Mouse (Mus musculus) spleen, adult 2 months (tissue): ENCODE measurements around the gene Hist2h2be. TPM values are rescaled to one million over a fixed set of nuclear protein-coding genes. Genes with fewer than 3 reads are reported as not detected.
A peak's percentile ranks its signal among the peaks of the same experiment; 100 is the strongest.
"Not testable (repeated sequence)": the region's sequence is repeated elsewhere in the genome, so short reads cannot be mapped to it uniquely, and the experiment has no call there.

Experiments used
- DNase-seq, 2 experiments: peaks; one replicate each; pipeline versions ENCODE4 v3.0.0 to v3.0.0-alpha.2; 2012 to 2021; ENCODE audit warnings: low spot score in 2 of 2, low read depth in 1 of 2
- H3K27ac ChIP-seq: fragments of 200-500 bp; 2 replicates; pipeline ENCODE4 v1.5.1; 2012; ENCODE audit warnings: low read length, inconsistent platforms; ENCODE audit not compliant: insufficient read depth
- H3K27me3 ChIP-seq: fragments of 200-500 bp; 2 replicates; pipeline ENCODE4 v1.6.1; 2012; ENCODE audit warnings: mild to moderate bottlenecking, moderate library complexity, low read length, inconsistent platforms; ENCODE audit not compliant: control insufficient read depth, insufficient read depth
- H3K36me3 ChIP-seq: fragments of 200-500 bp; 2 replicates; pipeline ENCODE4 v1.6.1; 2012; ENCODE audit warnings: mild to moderate bottlenecking, low read length, inconsistent platforms; ENCODE audit not compliant: control insufficient read depth, insufficient read depth
- H3K4me1 ChIP-seq: fragments of 200-500 bp; 2 replicates; pipeline ENCODE4 v1.6.1; 2011; ENCODE audit warnings: inconsistent platforms; ENCODE audit not compliant: control insufficient read depth, insufficient read depth, insufficient read length
- H3K4me3 ChIP-seq: fragments of 200-500 bp; 2 replicates; pipeline ENCODE4 v1.5.1; 2011; ENCODE audit warnings: mild to moderate bottlenecking, inconsistent platforms; ENCODE audit not compliant: insufficient read depth, insufficient read length; ENCODE audit errors: extremely low read depth
- CTCF ChIP-seq: fragments of 200-500 bp; IDR thresholded peaks from 2 replicates; pipeline ENCODE4 v1.5.1; 2011; ENCODE audit warnings: mild to moderate bottlenecking, inconsistent platforms; ENCODE audit not compliant: insufficient read depth, insufficient read length, insufficient replicate concordance; ENCODE audit errors: extremely low read depth
- POLR2A ChIP-seq: fragments of 200-500 bp; IDR thresholded peaks from 2 replicates; pipeline ENCODE4 v1.6.1; 2011; ENCODE audit warnings: low read depth, low read length, inconsistent platforms
- WGBS: fragments of 180-500 bp; shearing (Covaris S2); methylation state at CpG from one replicate; pipeline ENCODE4 v1.1.7; 2018; 5-methylcytosine and 5-hydroxymethylcytosine counted together
- polyA plus RNA-seq: library from polyadenylated mRNA; depleted of rRNA; stranded (reverse); fragments of >200 nt; gene quantifications from 2 replicates; pipeline ENCODE4 v1.2.3, GENCODE M21; 2012; rRNA removed

The Hist2h2be gene
- polyA plus RNA-seq, 1 experiment, result 3.3 TPM

DNA sequence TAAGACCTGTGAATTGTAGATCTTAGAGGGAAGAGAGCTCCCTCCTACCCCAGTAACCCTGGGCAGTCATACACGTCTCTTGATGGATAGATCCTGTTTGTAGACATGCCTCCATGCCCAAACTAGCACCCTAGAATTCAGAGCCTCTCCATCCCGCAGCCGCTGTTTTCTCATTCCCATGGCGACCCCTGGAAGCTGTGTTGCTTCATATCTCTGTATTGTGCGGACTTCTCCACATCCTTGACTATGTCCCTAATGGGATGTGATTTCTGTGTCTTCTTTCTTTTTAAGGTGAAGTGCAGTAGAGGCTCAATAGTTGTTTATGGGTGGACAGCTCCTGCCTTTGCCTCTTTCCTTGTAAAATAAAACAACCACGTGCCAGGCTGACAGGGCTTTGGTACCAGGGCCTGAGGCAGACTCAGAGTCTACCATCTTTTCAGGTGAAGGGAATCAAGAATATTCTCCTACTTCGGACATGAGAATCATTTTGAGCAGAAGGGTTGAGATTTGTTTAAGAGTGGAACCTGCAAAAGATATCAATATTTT is 43.6 kb downstream of the Hist2h2be start:
- 66% methylated on average over 7 of the region's 7 CpGs for WGBS
- Histone ChIP-seq H3K27me3 (no peaks in the 10 kb centered on the region), H3K36me3 (no peaks in the 10 kb centered on the region), H3K27ac (peak overlapping the region; percentile 100), H3K4me1 (peaks cover 7% of the 10 kb centered on the region; the same call in 1 of the 2 replicates), H3K4me3 (no peak overlapping the region)
- TF ChIP-seq POLR2A, result no peak
- TF ChIP-seq CTCF, result no peak
- DNase-seq, result no peak

DNA sequence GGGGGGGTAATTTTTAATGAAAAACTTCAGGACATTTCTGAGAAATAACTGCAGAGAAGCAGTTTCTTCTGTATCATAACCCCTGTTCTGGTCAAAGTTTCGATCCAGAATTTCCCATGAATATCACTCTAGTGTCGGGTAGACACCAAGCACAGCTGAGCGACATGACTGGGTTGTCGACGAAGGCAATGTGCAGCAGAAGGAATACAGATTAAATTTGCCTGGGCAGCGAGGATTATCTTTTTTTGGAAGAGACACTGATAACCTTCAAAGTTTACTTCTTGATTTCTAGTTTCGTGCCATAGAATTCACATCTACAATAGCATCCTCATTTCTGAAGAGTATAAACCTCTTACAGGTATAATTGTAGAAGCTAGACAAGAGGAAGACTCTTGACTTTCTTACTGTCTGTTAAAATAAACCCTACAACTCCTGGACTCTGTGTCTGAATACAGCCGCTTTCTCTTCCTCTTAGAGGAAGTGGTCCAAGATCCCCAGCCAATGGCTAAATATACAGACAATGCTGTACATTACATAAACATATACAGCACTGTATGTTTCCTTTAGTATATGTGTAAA is 45.3 kb downstream of the Hist2h2be start:
- no peak for DNase-seq
- Histone ChIP-seq H3K4me3 (no peak overlapping the region), H3K27me3 (no peaks in the 10 kb centered on the region), H3K36me3 (no peaks in the 10 kb centered on the region), H3K27ac (no peak overlapping the region), H3K4me1 (peaks cover 7% of the 10 kb centered on the region; the same call in 1 of the 2 replicates)
- WGBS, result 70% methylated on average over 8 of the region's 8 CpGs
- no peak for TF ChIP-seq POLR2A
- TF ChIP-seq CTCF, result no peak

DNA sequence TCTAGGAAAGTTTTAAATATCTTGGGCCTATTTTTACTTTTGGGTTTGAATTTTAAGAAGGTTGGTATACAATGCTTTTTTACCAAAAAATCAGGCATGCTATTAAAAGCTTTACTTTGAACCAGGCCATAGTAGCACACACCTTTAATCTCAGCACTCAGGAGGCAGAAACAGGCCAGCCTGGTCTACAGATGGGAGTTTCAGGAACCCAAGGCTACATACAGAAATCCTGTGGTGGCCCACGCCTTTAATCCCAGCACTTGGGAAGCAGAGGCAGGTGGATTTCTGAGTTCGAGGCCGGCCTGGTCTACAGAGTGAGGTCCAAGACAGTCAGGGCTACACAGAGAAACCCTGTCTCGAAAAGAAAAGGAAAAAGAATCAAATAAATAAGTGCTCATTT is 46.6 kb downstream of the Hist2h2be start:
- H3K27me3 ChIP-seq, result no peaks in the 10 kb centered on the region
- H3K4me3 ChIP-seq, result no peak overlapping the region
- DNase-seq, result no peak
- whole genome bisulfite sequencing, result 75% methylated on average over 4 of the region's 4 CpGs
- peak overlapping the region; percentile 8; the same call in 1 of the 2 replicates for H3K27ac ChIP-seq
- H3K4me1 ChIP-seq, result peaks cover 7% of the 10 kb centered on the region; the same call in 1 of the 2 replicates
- no peak for TF ChIP-seq CTCF
- TF ChIP-seq POLR2A, result no peak
- no peaks in the 10 kb centered on the region for H3K36me3 ChIP-seq

DNA sequence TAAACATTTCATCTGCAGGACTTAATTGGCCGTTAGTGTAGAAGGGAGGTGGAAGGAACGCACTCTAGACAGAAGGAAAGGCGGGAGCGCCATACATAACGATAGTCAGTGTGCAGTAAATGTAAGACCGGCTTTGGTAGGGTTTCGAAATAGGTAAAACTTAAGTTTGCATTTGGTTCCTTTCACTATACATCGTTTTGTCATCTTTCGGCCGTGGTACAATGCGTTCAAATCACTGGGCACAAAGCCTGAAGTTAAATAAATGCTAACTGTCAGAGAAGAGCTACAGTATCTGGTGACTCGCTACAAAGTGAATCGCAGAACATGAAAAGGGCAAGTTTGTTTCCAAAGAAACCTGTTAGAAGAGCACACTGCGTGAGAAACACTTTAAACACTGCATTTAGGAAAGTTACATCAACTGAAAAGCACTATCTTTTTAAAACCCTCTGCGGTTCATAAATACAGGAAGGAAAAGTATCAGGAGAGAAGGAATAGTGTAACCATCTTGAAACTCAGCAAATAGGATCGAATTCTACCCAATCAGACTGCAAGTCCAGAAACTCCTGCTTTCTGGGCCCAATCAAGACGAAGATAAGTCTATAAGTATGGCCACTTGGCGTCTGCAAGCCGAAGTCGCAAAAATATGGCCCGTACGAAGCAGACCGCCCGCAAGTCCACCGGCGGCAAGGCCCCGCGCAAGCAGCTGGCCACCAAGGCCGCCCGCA is 47.3 kb downstream of the Hist2h2be start, which contains the start of gene Hist2h3b:
Gene Hist2h3b (plus strand): TSS at position 604 of the 725 bp plus-strand sequence.
- DNase-seq, result peak; percentile 69 to 75
- no peak for TF ChIP-seq CTCF
- peak; percentile 94 for TF ChIP-seq POLR2A
- WGBS, result 21% methylated on average over 30 of the region's 30 CpGs
- no peaks in the 10 kb centered on the region for H3K27me3 ChIP-seq
- peaks cover 7% of the 10 kb centered on the region; the same call in 1 of the 2 replicates for H3K4me1 ChIP-seq
- peak within 1 kb of the TSS; percentile 97 for H3K27ac ChIP-seq
- H3K36me3 ChIP-seq, result no peaks in the 10 kb centered on the region
- peak within 1 kb of the TSS; percentile 73 for H3K4me3 ChIP-seq

DNA sequence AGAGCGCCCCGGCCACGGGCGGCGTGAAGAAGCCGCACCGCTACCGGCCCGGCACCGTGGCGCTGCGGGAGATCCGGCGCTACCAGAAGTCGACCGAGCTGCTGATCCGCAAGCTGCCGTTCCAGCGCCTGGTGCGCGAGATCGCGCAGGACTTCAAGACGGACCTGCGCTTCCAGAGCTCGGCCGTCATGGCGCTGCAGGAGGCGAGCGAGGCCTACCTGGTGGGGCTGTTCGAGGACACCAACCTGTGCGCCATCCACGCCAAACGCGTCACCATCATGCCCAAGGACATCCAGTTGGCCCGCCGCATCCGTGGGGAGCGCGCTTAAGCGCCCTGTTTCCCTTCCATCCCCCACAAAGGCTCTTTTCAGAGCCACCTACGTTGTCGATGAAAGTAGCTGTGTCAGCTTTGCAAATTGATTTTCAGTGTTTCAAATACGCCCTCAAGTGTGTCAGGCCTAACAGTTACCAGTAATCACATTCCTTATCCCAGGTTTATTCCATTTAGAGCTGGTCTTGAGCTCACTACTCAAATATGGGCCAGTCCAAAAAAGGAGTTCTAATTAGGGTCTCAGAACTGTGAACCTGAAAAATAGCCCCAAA is 48.0 kb downstream of the Hist2h2be start:
- under 1% methylated on average over 16 of the region's 44 CpGs for WGBS
- not testable (repeated sequence) for H3K36me3 ChIP-seq, H3K4me1 ChIP-seq, H3K27me3 ChIP-seq, DNase-seq
- H3K27ac ChIP-seq, result peak overlapping the region; percentile 97
- peak overlapping the region; percentile 58 for H3K4me3 ChIP-seq

DNA sequence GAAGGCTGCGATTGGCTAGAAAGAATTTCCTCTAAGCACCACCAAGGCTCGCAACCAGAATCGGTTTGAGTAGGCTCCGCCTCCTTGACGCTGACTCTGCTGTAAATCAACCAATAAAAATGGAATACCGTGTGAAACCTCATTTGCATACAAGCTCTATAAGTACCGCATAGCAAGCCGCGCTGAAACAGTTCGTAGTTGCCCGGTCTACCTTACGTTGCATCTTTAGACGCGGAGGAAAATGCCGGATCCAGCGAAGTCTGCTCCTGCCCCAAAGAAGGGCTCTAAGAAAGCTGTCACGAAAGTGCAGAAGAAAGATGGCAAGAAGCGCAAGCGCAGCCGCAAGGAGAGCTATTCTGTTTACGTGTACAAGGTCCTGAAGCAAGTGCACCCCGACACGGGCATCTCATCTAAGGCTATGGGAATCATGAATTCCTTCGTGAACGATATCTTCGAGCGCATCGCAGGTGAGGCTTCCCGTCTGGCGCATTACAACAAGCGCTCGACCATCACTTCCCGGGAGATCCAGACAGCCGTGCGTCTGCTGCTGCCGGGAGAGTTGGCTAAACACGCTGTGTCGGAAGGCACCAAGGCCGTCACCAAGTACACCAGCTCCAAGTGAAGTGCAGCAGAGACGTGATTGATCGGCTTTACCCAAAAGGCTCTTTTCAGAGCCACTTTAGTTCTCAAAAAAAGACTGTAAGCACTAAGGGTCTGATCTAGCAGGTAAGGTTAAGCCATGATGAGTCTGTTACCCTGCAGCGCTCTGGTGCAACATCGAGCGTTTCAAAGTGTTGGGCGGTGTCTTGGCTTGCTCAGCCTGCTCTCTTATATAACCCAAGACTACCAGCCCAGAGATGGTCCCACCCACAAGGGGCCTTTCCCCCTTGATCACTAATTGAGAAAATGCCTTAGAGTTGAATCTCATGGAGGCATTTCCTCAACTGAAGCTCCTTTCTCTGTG is 48.9 kb downstream of the Hist2h2be start, which contains the start of gene Hist2h2bb:
Gene Hist2h2bb (plus strand): TSS at position 242 of the 964 bp plus-strand sequence.
- Histone ChIP-seq H3K27me3 (no peaks in the 10 kb centered on the region), H3K27ac (peak within 1 kb of the TSS; percentile 97), H3K36me3 (no peaks in the 10 kb centered on the region), H3K4me1 (peaks cover 6% of the 10 kb centered on the region; the same call in 1 of the 2 replicates), H3K4me3 (peak within 1 kb of the TSS; percentile 73)
- under 1% methylated on average over 45 of the region's 45 CpGs for WGBS
- DNase-seq, result peak; percentile 83 to 97
- TF ChIP-seq POLR2A, result peak; percentile 99
- no peak for TF ChIP-seq CTCF

Other genes starting within 250 kb of the Hist2h2be start
- 60.1 and 91.7 TPM in 2 replicates for gene Plekho1, start 225.1 kb upstream of the Hist2h2be start, polyA plus RNA-seq
- gene Vps45, start 162.7 kb upstream of the Hist2h2be start, polyA plus RNA-seq, result 2.0 and 2.5 TPM in 2 replicates
- 11.1 and 19.8 TPM in 2 replicates for gene Otud7b, start 116.6 kb upstream of the Hist2h2be start, polyA plus RNA-seq
- 2.1 and 2.7 TPM in 2 replicates for gene Mtmr11, start 59.1 kb upstream of the Hist2h2be start, polyA plus RNA-seq
- 62.2 and 91.8 TPM in 2 replicates for gene Sf3b4, start 48.8 kb upstream of the Hist2h2be start, polyA plus RNA-seq
- gene Sv2a, start 40.0 kb upstream of the Hist2h2be start, polyA plus RNA-seq, result 2.0 and 3.5 TPM in 2 replicates
- gene Bola1, start 1.4 kb upstream of the Hist2h2be start, polyA plus RNA-seq, result 24.6 and 38.8 TPM in 2 replicates
- 3.0 and 5.2 TPM in 2 replicates for gene Hist2h2ab, start 1.3 kb upstream of the Hist2h2be start, polyA plus RNA-seq
- 31.1 and 44.3 TPM in 2 replicates for gene Hist2h2ac, start 239 bp upstream of the Hist2h2be start, polyA plus RNA-seq
- gene Hist2h3c2, start 18.0 kb downstream of the Hist2h2be start, polyA plus RNA-seq, result 66.4 and 158 TPM in 2 replicates
- gene Hist2h2aa2, start 19.2 kb downstream of the Hist2h2be start, polyA plus RNA-seq, result 169 and 177 TPM in 2 replicates
- 95.6 and 174 TPM in 2 replicates for gene Hist2h2aa1, start 24.4 kb downstream of the Hist2h2be start, polyA plus RNA-seq
- gene Hist2h3c1, start 25.6 kb downstream of the Hist2h2be start, polyA plus RNA-seq, result not detected in 2 replicates
- 9.3 and 15.4 TPM in 2 replicates for gene Hist2h4, start 42.2 kb downstream of the Hist2h2be start, polyA plus RNA-seq
- 102 and 177 TPM in 2 replicates for gene Hist2h3b, start 47.5 kb downstream of the Hist2h2be start, polyA plus RNA-seq
- 14.7 and 15.9 TPM in 2 replicates for gene Hist2h2bb, start 48.6 kb downstream of the Hist2h2be start, polyA plus RNA-seq
- gene Fcgr1, start 72.8 kb downstream of the Hist2h2be start, polyA plus RNA-seq, result 5.2 and 6.0 TPM in 2 replicates
- gene BC107364, start 231.2 kb downstream of the Hist2h2be start, polyA plus RNA-seq, result not detected in 2 replicates